Mouse (Mus musculus) hindbrain, embryonic 13.5 days (tissue): Measurements from ENCODE around the gene Parp16. TPM values are rescaled to one million over a fixed set of nuclear protein-coding genes. Genes with fewer than 3 reads are reported as not detected.

Experiments
- ATAC-seq: fragments of 200-750 bp; cut with Nextera tagmentation; 2 replicates; pipeline ENCODE4 v1.8.0; 2017; ENCODE audit warnings: moderate TSS enrichment; ENCODE audit not compliant: low FRiP score
- H3K27ac ChIP-seq: fragments of 300-500 bp; sonication (generic); 2 replicates; pipeline ENCODE4 v1.5.1; 2015; ENCODE audit warnings: inconsistent platforms, mild to moderate bottlenecking, moderate library complexity
- H3K27me3 ChIP-seq: fragments of 300-500 bp; sonication (generic); 2 replicates; pipeline ENCODE4 v1.6.1; 2015; ENCODE audit warnings: mild to moderate bottlenecking, inconsistent platforms
- H3K36me3 ChIP-seq: fragments of 300-500 bp; sonication (generic); 2 replicates; pipeline ENCODE4 v1.6.1; 2015; ENCODE audit warnings: mild to moderate bottlenecking, inconsistent platforms
- H3K4me1 ChIP-seq: fragments of 300-500 bp; sonication (generic); replicated peaks from 2 replicates; pipeline ENCODE4 v1.6.1; 2015; ENCODE audit warnings: inconsistent platforms
- H3K4me2 ChIP-seq: fragments of 300-500 bp; sonication (generic); 2 replicates; pipeline ENCODE4 v1.6.1; 2015; ENCODE audit warnings: inconsistent platforms, mild to moderate bottlenecking, moderate library complexity
- H3K4me3 ChIP-seq: fragments of 300-500 bp; sonication (generic); 2 replicates; pipeline ENCODE4 v1.5.1; 2015; ENCODE audit warnings: mild to moderate bottlenecking, inconsistent platforms
- H3K9ac ChIP-seq: fragments of 300-500 bp; sonication (generic); 2 replicates; pipeline ENCODE4 v1.6.1; 2015; ENCODE audit warnings: mild to moderate bottlenecking, inconsistent platforms
- H3K9me3 ChIP-seq: fragments of 300-500 bp; sonication (generic); 2 replicates; pipeline ENCODE4 v1.6.1; 2016; ENCODE audit warnings: inconsistent platforms
- WGBS: fragments of 180-500 bp; shearing (Covaris S2); methylation state at CpG from one replicate; pipeline ENCODE4 v1.1.7; 2015; 5-methylcytosine and 5-hydroxymethylcytosine counted together
- polyA plus RNA-seq: library from polyadenylated mRNA; unstranded; fragments of >200 nt; fragmentation: Nextera tagmentation; extraction: Ambion mirVana; gene quantifications from 2 replicates; pipeline ENCODE4 v1.2.1, GENCODE M21; 2015

Parp16 gene
- 5.9 and 6.1 TPM in 2 replicates for polyA plus RNA-seq

- H3K4me2 ChIP-seq: no peak within 1 kb of the TSS; the same call in 1 of the 2 replicates
- no peak within 1 kb of the TSS for H3K4me3 ChIP-seq
- H3K27me3 ChIP-seq: no peaks in the 10 kb centered on the region
- H3K4me1 ChIP-seq: peaks cover 42% of the 10 kb centered on the region
- peak within 1 kb of the TSS; percentile 58 for H3K9ac ChIP-seq
- no peaks in the 10 kb centered on the region for H3K9me3 ChIP-seq
- peak within 1 kb of the TSS; percentile 86 for H3K27ac ChIP-seq
- H3K36me3 ChIP-seq: no peaks in the 10 kb centered on the region
- no peak for ATAC-seq
- 83% methylated on average over 4 of the region's 4 CpGs for WGBS
Measured at GRCm38 (mm10) chr9:65195053-65195452, at the start of gene Parp16. TSS of gene Parp16 (plus strand) at chr9:65195353.

- Histone ChIP-seq H3K36me3 (peaks cover 53% of the 10 kb centered on the region), H3K27me3 (no peaks in the 10 kb centered on the region), H3K27ac (peak overlapping the region; percentile 52), H3K4me1 (peaks cover 72% of the 10 kb centered on the region), H3K4me3 (no peak overlapping the region), H3K4me2 (peak overlapping the region; percentile 27; the same call in 1 of the 2 replicates), H3K9ac (0 out of 2 replicates have a peak overlapping the region, but pooled peaks have one; percentile 43), H3K9me3 (no peaks in the 10 kb centered on the region)
- ATAC-seq: no peak
- WGBS: 26% methylated on average over 5 of the region's 5 CpGs
Measured at GRCm38 (mm10) chr9:65146001-65146400, 49.2 kb upstream of the Parp16 start.

GRCm38 (mm10) chr9:65148507-65148906 is 46.6 kb upstream of the Parp16 start:
- peaks cover 72% of the 10 kb centered on the region for H3K4me1 ChIP-seq
- 87% methylated on average over 7 of the region's 7 CpGs for WGBS
- H3K36me3 ChIP-seq: peaks cover 57% of the 10 kb centered on the region
- no peaks in the 10 kb centered on the region for H3K27me3 ChIP-seq
- no peak overlapping the region for H3K9ac ChIP-seq
- no peak for ATAC-seq
- H3K9me3 ChIP-seq: no peaks in the 10 kb centered on the region
- no peak overlapping the region; the same call in 1 of the 2 replicates for H3K27ac ChIP-seq
- H3K4me2 ChIP-seq: no peak overlapping the region
- H3K4me3 ChIP-seq: no peak overlapping the region

GRCm38 (mm10) chr9:65152711-65153330 is 42.3 kb upstream of the Parp16 start:
- Histone ChIP-seq H3K4me3 (no peak overlapping the region), H3K36me3 (peaks cover 31% of the 10 kb centered on the region), H3K9me3 (no peaks in the 10 kb centered on the region), H3K4me1 (peaks cover 75% of the 10 kb centered on the region), H3K9ac (peak overlapping the region; percentile 53), H3K27me3 (no peaks in the 10 kb centered on the region), H3K27ac (peak overlapping the region; percentile 85), H3K4me2 (0 out of 2 replicates have a peak overlapping the region, but pooled peaks have one; percentile 4)
- WGBS: 25% methylated on average over 6 of the region's 6 CpGs
- ATAC-seq: peak; percentile 31

- peak; percentile 49 for ATAC-seq
- Histone ChIP-seq H3K4me2 (0 out of 2 replicates have a peak overlapping the region, but pooled peaks have one; percentile 4), H3K27me3 (no peaks in the 10 kb centered on the region), H3K4me1 (peaks cover 75% of the 10 kb centered on the region), H3K36me3 (peaks cover 28% of the 10 kb centered on the region), H3K4me3 (no peak overlapping the region), H3K9me3 (no peaks in the 10 kb centered on the region), H3K27ac (peak overlapping the region; percentile 85), H3K9ac (peak overlapping the region; percentile 53; the same call in 1 of the 2 replicates)
- 7% methylated on average over 5 of the region's 5 CpGs for WGBS
Measured at GRCm38 (mm10) chr9:65153331-65153711, 41.8 kb upstream of the Parp16 start.

- no peak overlapping the region for H3K4me2 ChIP-seq
- no peak for ATAC-seq
- no peaks in the 10 kb centered on the region for H3K9me3 ChIP-seq
- H3K27me3 ChIP-seq: no peaks in the 10 kb centered on the region
- no peak overlapping the region for H3K9ac ChIP-seq
- no peak overlapping the region for H3K4me3 ChIP-seq
- H3K4me1 ChIP-seq: peaks cover 73% of the 10 kb centered on the region
- 65% methylated on average over 9 of the region's 9 CpGs for WGBS
- H3K36me3 ChIP-seq: peaks cover 21% of the 10 kb centered on the region
- peak overlapping the region; percentile 85 for H3K27ac ChIP-seq
Measured at GRCm38 (mm10) chr9:65154692-65155455, 40.3 kb upstream of the Parp16 start.

- Histone ChIP-seq H3K27me3 (no peaks in the 10 kb centered on the region), H3K4me1 (peaks cover 82% of the 10 kb centered on the region), H3K9me3 (no peaks in the 10 kb centered on the region), H3K9ac (peak overlapping the region; percentile 35), H3K4me2 (peak overlapping the region; percentile 23; the same call in 1 of the 2 replicates), H3K4me3 (no peak overlapping the region; the same call in 1 of the 2 replicates), H3K36me3 (peaks cover 14% of the 10 kb centered on the region), H3K27ac (peak overlapping the region; percentile 77)
- ATAC-seq: 0 out of 2 replicates have a peak, but pooled peaks have one; percentile 25
- 4% methylated on average over 8 of the region's 8 CpGs for WGBS
Measured at GRCm38 (mm10) chr9:65156604-65157003, 38.5 kb upstream of the Parp16 start.

GRCm38 (mm10) chr9:65157631-65158030 is 37.5 kb upstream of the Parp16 start:
- 34% methylated on average over 6 of the region's 6 CpGs for WGBS
- ATAC-seq: no peak
- H3K36me3 ChIP-seq: peaks cover 10% of the 10 kb centered on the region

GRCm38 (mm10) chr9:65161188-65161587 is 34.0 kb upstream of the Parp16 start:
- Histone ChIP-seq H3K4me3 (no peak overlapping the region), H3K27ac (peak overlapping the region; percentile 86), H3K9me3 (no peaks in the 10 kb centered on the region), H3K27me3 (no peaks in the 10 kb centered on the region), H3K4me2 (no peak overlapping the region), H3K4me1 (peaks cover 69% of the 10 kb centered on the region), H3K9ac (no peak overlapping the region), H3K36me3 (no peaks in the 10 kb centered on the region)
- no peak for ATAC-seq
- 14% methylated on average over 4 of the region's 4 CpGs for WGBS

More at GRCm38 (mm10) chr9:65157631-65158030, 37.5 kb upstream of the Parp16 start:
- H3K27ac ChIP-seq: peak overlapping the region; percentile 77
- no peaks in the 10 kb centered on the region for H3K9me3 ChIP-seq
- no peak overlapping the region for H3K4me3 ChIP-seq
- no peak overlapping the region for H3K9ac ChIP-seq
- no peaks in the 10 kb centered on the region for H3K27me3 ChIP-seq
- H3K4me2 ChIP-seq: no peak overlapping the region
- peaks cover 87% of the 10 kb centered on the region for H3K4me1 ChIP-seq

- Histone ChIP-seq H3K36me3 (no peaks in the 10 kb centered on the region), H3K9me3 (no peaks in the 10 kb centered on the region), H3K27me3 (no peaks in the 10 kb centered on the region), H3K9ac (0 out of 2 replicates have a peak overlapping the region, but pooled peaks have one; percentile 67), H3K4me3 (no peak overlapping the region), H3K27ac (peak overlapping the region; percentile 86), H3K4me1 (peaks cover 67% of the 10 kb centered on the region), H3K4me2 (peak overlapping the region; percentile 69)
- no peak for ATAC-seq
- 11% methylated on average over 8 of the region's 8 CpGs for WGBS
Measured at GRCm38 (mm10) chr9:65161881-65162280, 33.3 kb upstream of the Parp16 start.

- under 1% methylated on average over 60 of the region's 69 CpGs for WGBS
- Histone ChIP-seq H3K27me3 (no peaks in the 10 kb centered on the region), H3K9me3 (no peaks in the 10 kb centered on the region), H3K9ac (peak overlapping the region; percentile 67), H3K27ac (peak overlapping the region; percentile 86), H3K36me3 (no peaks in the 10 kb centered on the region), H3K4me2 (peak overlapping the region; percentile 69), H3K4me1 (peaks cover 65% of the 10 kb centered on the region), H3K4me3 (peak overlapping the region; percentile 44)
- peak; percentile 86 for ATAC-seq
Measured at GRCm38 (mm10) chr9:65162711-65163639, 32.2 kb upstream of the Parp16 start.
